Mouse (Mus musculus) heart, embryonic 14.5 days (tissue): ENCODE data around the gene Cbx5. TPM values are rescaled to one million over a fixed set of nuclear protein-coding genes. Genes with fewer than 3 reads are reported as not detected.
"Not testable (repeated sequence)": the region's sequence is repeated elsewhere in the genome, so short reads cannot be mapped to it uniquely, and the experiment has no call there.

ENCODE experiments used
- ATAC-seq: fragments of 200-750 bp; cut with Nextera tagmentation; 2 replicates; pipeline ENCODE4 v1.8.0; 2017; ENCODE audit warnings: low read depth, moderate TSS enrichment; ENCODE audit not compliant: insufficient number of reproducible peaks, insufficient read depth, low FRiP score
- H3K27ac ChIP-seq, 2 experiments: fragments of 200-500 bp in 1 of 2; fragments of 300-500 bp in 1 of 2; sonication (generic) in 1 of 2; replicated peaks in 1 of 2; 2 replicates each; pipeline ENCODE4 v1.5.1; 2012 to 2014; ENCODE audit warnings: low read depth in 2 of 2, low read length in 2 of 2, control low read depth in 1 of 2, mild to moderate bottlenecking in 1 of 2, mixed read lengths in 1 of 2; ENCODE audit not compliant: control insufficient read depth in 1 of 2, insufficient read depth in 1 of 2
- H3K27me3 ChIP-seq: fragments of 300-500 bp; sonication (generic); 2 replicates; pipeline ENCODE4 v1.6.1; 2014; ENCODE audit warnings: mild to moderate bottlenecking, low read length, control low read depth; ENCODE audit not compliant: control insufficient read depth, insufficient read depth
- H3K36me3 ChIP-seq: fragments of 300-500 bp; sonication (generic); 2 replicates; pipeline ENCODE4 v1.6.1; 2014; ENCODE audit warnings: mild to moderate bottlenecking, control low read depth, low read length, mixed read lengths; ENCODE audit not compliant: control insufficient read depth, insufficient read depth
- H3K4me1 ChIP-seq, 2 experiments: fragments of 200-500 bp in 1 of 2; fragments of 300-500 bp in 1 of 2; sonication (generic) in 1 of 2; 2 replicates each; pipeline ENCODE4 v1.6.1; 2012 to 2014; ENCODE audit warnings: low read length in 2 of 2, control low read depth in 1 of 2, mixed read lengths in 1 of 2; ENCODE audit not compliant: control insufficient read depth in 2 of 2, insufficient read depth in 2 of 2
- H3K4me2 ChIP-seq: fragments of 300-500 bp; sonication (generic); 2 replicates; pipeline ENCODE4 v1.6.1; 2014; ENCODE audit warnings: mild to moderate bottlenecking, low read length
- H3K4me3 ChIP-seq, 2 experiments: fragments of 200-500 bp in 1 of 2; fragments of 300-500 bp in 1 of 2; sonication (generic) in 1 of 2; 2 replicates each; pipeline ENCODE4 v1.5.1; 2012 to 2014; ENCODE audit warnings: low read length in 2 of 2, mild to moderate bottlenecking in 2 of 2, control low read depth in 1 of 2, low read depth in 1 of 2, moderate library complexity in 1 of 2; ENCODE audit not compliant: control insufficient read depth in 1 of 2, insufficient read depth in 1 of 2
- H3K9ac ChIP-seq: fragments of 300-500 bp; sonication (generic); 2 replicates; pipeline ENCODE4 v1.6.1; 2014; ENCODE audit warnings: mild to moderate bottlenecking, low read length
- H3K9me3 ChIP-seq: fragments of 300-500 bp; sonication (generic); 2 replicates; pipeline ENCODE4 v1.6.1; 2016; ENCODE audit warnings: low read length, control low read depth; ENCODE audit not compliant: control insufficient read depth
- WGBS: fragments of 180-500 bp; shearing (Covaris S2); extraction: QIAGEN DNeasy Blood & Tissue Kit; methylation state at CpG from one replicate; pipeline ENCODE4 v1.1.7; 2014; 5-methylcytosine and 5-hydroxymethylcytosine counted together
- polyA plus RNA-seq: library from polyadenylated mRNA; unstranded; fragments of >200 nt; fragmentation: Nextera tagmentation; extraction: Ambion mirVana; gene quantifications from 2 replicates; pipeline ENCODE4 v1.2.1, GENCODE M21; 2014

The Cbx5 gene
- polyA plus RNA-seq, 1 experiment from 2014 or later, result 105 TPM

DNA sequence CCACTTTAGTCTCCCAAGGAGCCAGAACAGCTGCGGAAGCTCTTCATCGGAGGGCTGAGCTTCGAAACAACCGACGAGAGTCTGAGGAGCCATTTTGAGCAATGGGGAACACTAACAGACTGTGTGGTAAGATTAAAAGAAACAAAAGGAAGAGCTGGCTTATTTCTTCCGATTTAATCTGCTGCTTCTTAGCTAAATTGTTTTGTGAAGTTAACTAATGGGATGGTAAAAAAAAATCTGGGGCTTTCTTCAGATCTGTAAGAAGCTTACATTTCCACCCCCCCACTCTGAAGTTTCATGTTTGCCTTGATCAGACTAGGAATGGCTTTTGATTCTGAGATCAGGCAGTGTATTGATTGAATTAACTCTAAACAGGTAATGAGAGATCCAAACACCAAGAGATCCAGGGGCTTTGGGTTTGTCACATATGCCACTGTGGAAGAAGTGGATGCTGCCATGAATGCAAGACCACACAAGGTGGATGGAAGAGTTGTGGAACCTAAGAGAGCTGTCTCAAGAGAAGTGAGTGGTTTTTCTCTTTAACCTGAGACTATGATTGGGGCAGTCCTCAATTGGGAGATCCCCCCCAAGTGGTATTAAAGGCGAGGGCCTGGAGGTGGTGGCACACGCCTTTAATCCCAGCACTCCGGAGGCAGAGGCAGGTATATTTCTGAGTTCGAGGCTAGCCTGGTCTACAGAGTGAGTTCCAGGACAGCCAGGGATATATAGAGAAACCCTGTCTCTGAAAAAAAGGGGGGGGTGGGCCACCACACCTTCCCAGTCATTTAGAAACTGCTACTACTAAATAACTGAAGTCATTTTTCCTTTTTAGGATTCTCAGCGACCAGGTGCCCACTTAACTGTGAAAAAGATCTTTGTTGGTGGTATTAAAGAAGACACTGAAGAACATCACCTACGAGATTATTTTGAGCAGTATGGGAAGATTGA, 1.7 kb upstream of the Cbx5 start:
- H3K4me2 ChIP-seq, result peak overlapping the region; percentile 86
- peak overlapping the region; percentile 94 for H3K9ac ChIP-seq
- H3K9me3 ChIP-seq, H3K27me3 ChIP-seq, ATAC-seq: not testable (repeated sequence)
- peaks cover 6 to 41% of the 10 kb centered on the region in 2 experiments for H3K4me1 ChIP-seq
- H3K27ac ChIP-seq, result peak overlapping the region; percentile 95 to 99
- H3K36me3 ChIP-seq, result peaks cover 50% of the 10 kb centered on the region
- WGBS, result 9% methylated on average over 12 of the region's 12 CpGs
- H3K4me3 ChIP-seq, result peak overlapping the region; percentile 80

DNA sequence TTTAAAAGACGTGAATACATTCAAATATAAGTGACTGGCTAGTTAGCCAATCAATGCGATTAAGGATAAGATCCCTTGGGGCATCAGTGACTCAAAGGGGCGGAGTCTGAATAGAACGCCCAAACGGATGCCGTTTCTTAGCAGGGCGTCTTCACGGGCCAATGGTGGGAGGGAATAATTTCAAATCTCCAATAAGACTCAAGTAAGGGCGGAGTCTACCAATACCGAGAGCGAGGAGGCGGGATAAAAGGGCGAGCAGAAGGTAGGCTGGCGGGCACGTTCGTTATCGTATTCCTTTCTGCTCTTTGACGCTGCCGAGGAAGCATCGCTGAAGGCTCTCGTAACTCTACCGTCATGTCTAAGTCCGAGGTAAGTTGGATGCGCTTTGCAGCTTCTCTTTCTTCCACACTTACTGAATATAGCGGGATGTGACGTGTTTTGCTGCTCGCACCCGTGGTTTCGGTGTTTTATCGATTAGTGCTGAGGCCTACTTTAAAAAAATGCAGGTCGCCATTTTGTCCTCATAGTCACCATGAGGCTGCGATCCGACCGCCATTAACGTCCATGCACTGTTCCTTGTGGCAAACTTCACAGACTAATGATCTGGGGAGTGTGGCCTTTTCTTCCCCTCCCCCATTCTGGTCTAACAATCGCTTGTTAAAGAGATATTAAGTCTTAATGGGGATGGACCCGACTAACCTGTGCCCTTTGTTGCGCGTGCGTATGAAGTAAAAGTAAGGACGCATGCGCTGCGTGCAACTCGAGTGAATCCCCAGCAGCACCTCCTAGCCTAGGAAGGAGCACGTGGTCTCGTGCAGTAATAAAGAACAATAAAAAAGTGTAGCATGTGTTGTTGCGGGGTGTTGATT, 778 bp upstream of the Cbx5 start, which contains the start of gene Hnrnpa1:
Gene Hnrnpa1, plus strand, starts transcription at position 273 of the 869 bp plus-strand sequence.
- Histone ChIP-seq H3K27me3 (no peaks in the 10 kb centered on the region), H3K4me2 (peak within 1 kb of the TSS; percentile 86), H3K4me3 (peak within 1 kb of the TSS; percentile 80), H3K4me1 (peaks cover 6 to 38% of the 10 kb centered on the region in 2 experiments), H3K9ac (peak within 1 kb of the TSS; percentile 94), H3K36me3 (peaks cover 46% of the 10 kb centered on the region), H3K27ac (peak within 1 kb of the TSS; percentile 95 to 99), H3K9me3 (no peaks in the 10 kb centered on the region)
- peak; percentile 90 for ATAC-seq
- under 1% methylated on average over 47 of the region's 47 CpGs for WGBS

DNA sequence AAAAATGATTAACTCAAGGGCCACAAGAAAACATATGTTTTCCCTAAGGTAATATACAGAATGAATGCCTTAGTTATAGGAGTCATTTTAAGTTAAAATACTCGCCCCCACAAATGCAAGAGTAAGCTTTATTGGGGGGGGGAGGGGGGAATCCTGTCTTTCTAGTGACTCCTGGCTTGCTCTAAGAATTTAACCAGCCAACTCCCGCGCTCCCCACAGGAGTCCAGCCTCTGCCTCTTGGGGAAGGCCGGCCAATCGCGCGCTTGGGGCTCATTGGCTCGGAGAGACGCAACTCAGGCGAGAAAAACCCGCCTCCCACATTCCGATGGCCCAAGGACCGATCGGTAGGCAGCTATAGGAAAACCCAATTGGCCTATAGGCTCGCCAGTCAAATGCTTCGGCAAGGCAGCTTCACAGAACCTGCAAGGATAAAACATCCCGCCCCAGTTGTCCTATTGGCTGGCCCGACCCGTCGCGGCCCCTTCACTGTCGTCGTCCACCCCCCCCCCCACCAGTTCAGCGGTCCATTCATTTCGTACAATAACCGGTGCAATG, 409 bp downstream of the Cbx5 start:
- WGBS, result 0% methylated on average over 26 of the region's 26 CpGs
- H3K9ac ChIP-seq, result peak overlapping the region; percentile 94
- peak; percentile 82 for ATAC-seq
- no peaks in the 10 kb centered on the region for H3K27me3 ChIP-seq
- H3K27ac ChIP-seq, result peak overlapping the region; percentile 94 to 95
- H3K4me2 ChIP-seq, result peak overlapping the region; percentile 72
- no peaks in the 10 kb centered on the region for H3K9me3 ChIP-seq
- H3K4me3 ChIP-seq, result peak overlapping the region; percentile 80
- H3K4me1 ChIP-seq, result peaks cover 6 to 36% of the 10 kb centered on the region in 2 experiments; a peak in 3 of 4 replicates
- peaks cover 43% of the 10 kb centered on the region for H3K36me3 ChIP-seq

DNA sequence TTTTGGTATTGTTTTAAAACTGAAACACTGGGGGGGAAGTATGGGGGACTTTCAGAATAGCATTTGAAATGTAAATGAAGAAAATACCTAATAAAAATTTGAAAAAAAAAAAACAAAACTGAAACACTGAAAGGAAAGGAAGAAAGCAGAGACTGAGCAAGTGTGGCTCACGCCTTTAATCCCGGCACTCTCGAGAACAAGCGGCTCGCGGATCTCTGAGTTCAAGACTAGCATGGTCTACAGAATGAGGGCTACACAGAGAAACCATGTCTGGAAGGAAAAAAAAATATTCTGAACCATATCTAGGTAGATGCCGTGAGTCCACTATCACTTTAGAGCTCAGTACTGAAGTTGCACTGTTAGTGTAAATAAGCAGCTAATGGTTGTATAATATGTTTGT, 2.3 kb downstream of the Cbx5 start:
- H3K4me1 ChIP-seq, result peaks cover 2 to 23% of the 10 kb centered on the region in 2 experiments; a peak in 3 of 4 replicates
- WGBS, result 85% methylated on average over 7 of the region's 7 CpGs
- ATAC-seq, result no peak
- H3K9me3 ChIP-seq, result no peaks in the 10 kb centered on the region
- H3K36me3 ChIP-seq, result peaks cover 24% of the 10 kb centered on the region
- no peak overlapping the region for H3K4me3 ChIP-seq
- H3K27me3 ChIP-seq, result no peaks in the 10 kb centered on the region
- peak overlapping the region; percentile 6; the same call in 1 of the 2 replicates for H3K4me2 ChIP-seq
- no peak overlapping the region for H3K27ac ChIP-seq
- H3K9ac ChIP-seq, result no peak overlapping the region

DNA sequence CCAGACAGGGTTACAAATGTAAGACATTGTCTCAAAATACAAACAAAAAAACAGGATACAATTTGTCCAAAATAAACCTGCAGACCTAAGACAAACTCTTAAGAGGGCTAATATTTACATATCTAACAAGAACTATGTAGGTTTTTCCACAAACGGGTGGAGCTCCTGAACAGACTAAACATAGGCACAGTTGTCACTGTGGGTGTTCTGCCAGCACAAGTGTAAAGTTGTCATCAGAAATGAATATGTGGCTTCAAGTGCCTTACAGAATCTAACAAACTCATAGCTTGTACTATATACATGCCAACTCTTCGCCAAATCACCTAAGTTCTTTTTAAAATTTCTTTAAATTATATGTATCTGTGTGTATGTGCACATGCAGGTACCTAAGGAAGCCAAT, 6.5 kb downstream of the Cbx5 start:
- H3K4me3 ChIP-seq, result no peak overlapping the region
- H3K9ac ChIP-seq, result no peak overlapping the region
- H3K4me2 ChIP-seq, result no peak overlapping the region
- H3K36me3 ChIP-seq, result 0 out of 2 replicates have a peak, but pooled peaks cover 9% of the 10 kb centered on the region
- no peak overlapping the region for H3K27ac ChIP-seq
- peaks cover 0 to 30% of the 10 kb centered on the region in 2 experiments; a peak in 2 of 4 replicates for H3K4me1 ChIP-seq
- no peak for ATAC-seq
- WGBS, result 62% methylated on average over 2 of the region's 2 CpGs
- no peaks in the 10 kb centered on the region for H3K9me3 ChIP-seq
- H3K27me3 ChIP-seq, result no peaks in the 10 kb centered on the region

DNA sequence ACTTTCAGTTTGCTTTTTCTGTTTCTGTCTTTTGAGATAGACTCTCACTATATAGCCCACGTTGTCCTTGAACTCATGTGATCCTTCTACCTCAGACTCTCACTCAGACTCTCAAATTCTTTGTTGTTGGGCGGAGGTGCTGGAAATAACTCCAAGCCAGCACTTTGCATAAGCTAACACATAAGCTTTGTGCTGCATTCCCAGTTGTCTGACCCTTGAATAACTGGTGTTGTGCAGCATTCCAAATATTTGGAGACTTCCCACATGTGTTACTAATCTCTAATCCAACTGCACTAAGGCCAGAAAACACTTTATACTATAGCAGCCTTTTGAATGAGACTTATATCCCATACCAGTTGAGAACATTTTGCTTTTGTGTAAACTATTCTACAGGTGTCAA, 10.7 kb downstream of the Cbx5 start:
- H3K27ac ChIP-seq, result peak overlapping the region; percentile 59 to 74; a peak in 2 of 4 replicates
- no peaks in the 10 kb centered on the region for H3K27me3 ChIP-seq
- WGBS, result 32% methylated on average over 2 of the region's 2 CpGs

DNA sequence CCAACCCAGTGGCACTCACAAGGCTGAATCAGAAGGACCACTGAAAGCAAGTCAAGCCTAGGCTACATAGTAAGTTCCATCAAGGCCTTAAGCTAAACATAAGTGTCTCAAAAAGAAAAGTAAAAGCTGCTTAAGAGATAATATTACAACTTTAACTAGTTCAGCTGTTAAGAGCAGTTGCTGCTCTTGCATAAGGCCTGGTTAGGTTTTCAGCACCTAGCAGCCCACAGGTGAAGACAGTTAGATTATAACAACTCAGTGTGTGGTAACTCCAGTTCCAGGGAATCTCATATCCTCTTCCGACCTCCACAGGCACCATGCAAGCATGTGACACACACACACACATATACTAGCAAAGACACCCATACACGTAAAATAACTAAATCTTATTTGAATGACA, 12.0 kb downstream of the Cbx5 start:
- no peak overlapping the region for H3K9ac ChIP-seq
- H3K4me1 ChIP-seq, result peaks cover 0 to 25% of the 10 kb centered on the region in 2 experiments; a peak in 2 of 4 replicates
- no peaks in the 10 kb centered on the region for H3K27me3 ChIP-seq
- ATAC-seq, result no peak
- H3K4me2 ChIP-seq, result no peak overlapping the region
- H3K27ac ChIP-seq, result 0 out of 4 replicates have a peak overlapping the region, but pooled peaks of 1 of the 2 experiments have one; percentile 24
- H3K36me3 ChIP-seq, result no peaks in the 10 kb centered on the region
- WGBS, result 57% methylated on average over 2 of the region's 2 CpGs
- H3K4me3 ChIP-seq, result no peak overlapping the region
- H3K9me3 ChIP-seq, result no peaks in the 10 kb centered on the region

More for the DNA sequence above, 10.7 kb downstream of the Cbx5 start:
- Histone ChIP-seq H3K36me3 (no peaks in the 10 kb centered on the region), H3K4me3 (no peak overlapping the region), H3K4me1 (peaks cover 0 to 29% of the 10 kb centered on the region in 2 experiments; a peak in 2 of 4 replicates), H3K9me3 (no peaks in the 10 kb centered on the region), H3K4me2 (no peak overlapping the region), H3K9ac (no peak overlapping the region; the same call in 1 of the 2 replicates)
- no peak for ATAC-seq
